Mouse (Mus musculus): ENCODE data around the gene Cmtm7. TPM values are rescaled to one million over a fixed set of nuclear protein-coding genes. Genes with fewer than 3 reads are reported as not detected.

The Cmtm7 gene
- polyA plus RNA-seq, 1 experiment from 2014 or later: 59.5 TPM

- H3K27ac ChIP-seq: no peak overlapping the region
- no peaks in the 10 kb centered on the region for H3K27me3 ChIP-seq
- no peaks in the 10 kb centered on the region for H3K9me3 ChIP-seq (replicated peaks)
- peaks cover 4% of the 10 kb centered on the region; the same call in 1 of the 2 replicates for H3K4me1 ChIP-seq (replicated peaks)
- no peak overlapping the region for H3K4me2 ChIP-seq
- 60% methylated on average over 13 of the region's 13 CpGs for WGBS (ENCODE audit: insufficient replicate concordance)
- H3K9ac ChIP-seq: no peak overlapping the region
- peaks cover 20% of the 10 kb centered on the region; the same call in 1 of the 2 replicates for H3K36me3 ChIP-seq
- no peak overlapping the region for H3K4me3 ChIP-seq (replicated peaks)
- no peak for DNase-seq
- ATAC-seq (ENCODE audit: low read depth): no peak
Measured at GRCm38 (mm10) chr9:114763341-114763740, 18.3 kb downstream of the Cmtm7 start.

- Histone ChIP-seq H3K9me3 (replicated peaks) (no peaks in the 10 kb centered on the region), H3K27me3 (no peaks in the 10 kb centered on the region), H3K36me3 (peaks cover 28% of the 10 kb centered on the region; the same call in 1 of the 2 replicates), H3K4me2 (no peak overlapping the region), H3K4me3 (replicated peaks) (no peak overlapping the region), H3K27ac (no peak overlapping the region), H3K4me1 (replicated peaks) (0 out of 2 replicates have a peak, but pooled peaks cover 6% of the 10 kb centered on the region), H3K9ac (no peak overlapping the region)
- 65% methylated on average over 11 of the region's 11 CpGs for WGBS (ENCODE audit: insufficient replicate concordance)
- ATAC-seq (ENCODE audit: low read depth) (no peak), DNase-seq (no peak)
Measured at GRCm38 (mm10) chr9:114761848-114762247, 19.8 kb downstream of the Cmtm7 start.

- Histone ChIP-seq H3K9me3 (replicated peaks) (no peaks in the 10 kb centered on the region), H3K4me2 (no peak overlapping the region), H3K27ac (no peak overlapping the region), H3K9ac (no peak overlapping the region), H3K4me3 (replicated peaks) (no peak overlapping the region), H3K4me1 (replicated peaks) (0 out of 2 replicates have a peak, but pooled peaks cover 6% of the 10 kb centered on the region), H3K27me3 (no peaks in the 10 kb centered on the region), H3K36me3 (peaks cover 29% of the 10 kb centered on the region; the same call in 1 of the 2 replicates)
- no peak for ATAC-seq (ENCODE audit: low read depth)
- 65% methylated on average over 5 of the region's 5 CpGs for WGBS (ENCODE audit: insufficient replicate concordance)
- DNase-seq: no peak
Measured at GRCm38 (mm10) chr9:114760353-114760752, 21.3 kb downstream of the Cmtm7 start.

- ATAC-seq (ENCODE audit: low read depth): no peak
- no peak overlapping the region for H3K4me2 ChIP-seq
- H3K36me3 ChIP-seq: peaks cover 29% of the 10 kb centered on the region; the same call in 1 of the 2 replicates
- H3K27me3 ChIP-seq: no peaks in the 10 kb centered on the region
- H3K27ac ChIP-seq: no peak overlapping the region
- no peak overlapping the region for H3K4me3 ChIP-seq (replicated peaks)
- WGBS (ENCODE audit: insufficient replicate concordance): 71% methylated on average over 4 of the region's 4 CpGs
- no peak overlapping the region for H3K9ac ChIP-seq
- no peak for DNase-seq
- H3K9me3 ChIP-seq (replicated peaks): no peaks in the 10 kb centered on the region
- 0 out of 2 replicates have a peak, but pooled peaks cover 6% of the 10 kb centered on the region for H3K4me1 ChIP-seq (replicated peaks)
Measured at GRCm38 (mm10) chr9:114759886-114760285, 21.8 kb downstream of the Cmtm7 start.

GRCm38 (mm10) chr9:114758801-114759200 lies 22.9 kb downstream of the Cmtm7 start:
- ATAC-seq (ENCODE audit: low read depth): no peak
- Histone ChIP-seq H3K4me2 (no peak overlapping the region), H3K4me1 (replicated peaks) (0 out of 2 replicates have a peak, but pooled peaks cover 6% of the 10 kb centered on the region), H3K9me3 (replicated peaks) (no peaks in the 10 kb centered on the region), H3K9ac (no peak overlapping the region), H3K4me3 (replicated peaks) (no peak overlapping the region), H3K36me3 (peaks cover 29% of the 10 kb centered on the region; the same call in 1 of the 2 replicates), H3K27me3 (no peaks in the 10 kb centered on the region), H3K27ac (no peak overlapping the region)
- WGBS (ENCODE audit: insufficient replicate concordance): 69% methylated on average over 5 of the region's 5 CpGs
- DNase-seq: no peak

- Histone ChIP-seq H3K27ac (no peak overlapping the region), H3K4me3 (replicated peaks) (no peak overlapping the region), H3K4me2 (no peak overlapping the region), H3K36me3 (peaks cover 29% of the 10 kb centered on the region; the same call in 1 of the 2 replicates), H3K4me1 (replicated peaks) (peaks cover 8% of the 10 kb centered on the region), H3K27me3 (no peaks in the 10 kb centered on the region), H3K9ac (no peak overlapping the region), H3K9me3 (replicated peaks) (no peaks in the 10 kb centered on the region)
- no peak for DNase-seq
- ATAC-seq (ENCODE audit: low read depth): no peak
- WGBS (ENCODE audit: insufficient replicate concordance): 72% methylated on average over 7 of the region's 7 CpGs
Measured at GRCm38 (mm10) chr9:114758272-114758671, 23.4 kb downstream of the Cmtm7 start.

- Histone ChIP-seq H3K9me3 (replicated peaks) (no peaks in the 10 kb centered on the region), H3K9ac (peak overlapping the region; percentile 73), H3K4me1 (replicated peaks) (peaks cover 12% of the 10 kb centered on the region), H3K36me3 (peaks cover 17% of the 10 kb centered on the region), H3K4me3 (replicated peaks) (peak overlapping the region; percentile 67), H3K27me3 (no peaks in the 10 kb centered on the region), H3K4me2 (peak overlapping the region; percentile 85), H3K27ac (peak overlapping the region; percentile 54; the same call in 1 of the 2 replicates)
- 5% methylated on average over 36 of the region's 36 CpGs for WGBS (ENCODE audit: insufficient replicate concordance)
- ATAC-seq (ENCODE audit: low read depth) (peak; percentile 93), DNase-seq (peak; percentile 87)
Measured at GRCm38 (mm10) chr9:114752863-114753484, 28.7 kb downstream of the Cmtm7 start.

- Histone ChIP-seq H3K36me3 (peaks cover 20% of the 10 kb centered on the region), H3K9me3 (replicated peaks) (no peaks in the 10 kb centered on the region), H3K9ac (no peak overlapping the region), H3K27me3 (no peaks in the 10 kb centered on the region), H3K27ac (no peak overlapping the region; the same call in 1 of the 2 replicates), H3K4me3 (replicated peaks) (no peak overlapping the region; the same call in 1 of the 2 replicates), H3K4me2 (peak overlapping the region; percentile 85), H3K4me1 (replicated peaks) (peaks cover 12% of the 10 kb centered on the region)
- ATAC-seq (ENCODE audit: low read depth) (no peak), DNase-seq (no peak)
- 59% methylated on average over 9 of the region's 9 CpGs for WGBS (ENCODE audit: insufficient replicate concordance)
Measured at GRCm38 (mm10) chr9:114752311-114752710, 29.3 kb downstream of the Cmtm7 start.

GRCm38 (mm10) chr9:114751582-114751981 lies 30.1 kb downstream of the Cmtm7 start:
- H3K4me1 ChIP-seq (replicated peaks): peaks cover 12% of the 10 kb centered on the region
- no peak overlapping the region for H3K9ac ChIP-seq
- H3K27me3 ChIP-seq: no peaks in the 10 kb centered on the region
- H3K9me3 ChIP-seq (replicated peaks): no peaks in the 10 kb centered on the region
- no peak overlapping the region for H3K4me3 ChIP-seq (replicated peaks)
- WGBS (ENCODE audit: insufficient replicate concordance): 75% methylated on average over 3 of the region's 3 CpGs
- DNase-seq (no peak), ATAC-seq (ENCODE audit: low read depth) (no peak)
- H3K4me2 ChIP-seq: no peak overlapping the region
- no peak overlapping the region for H3K27ac ChIP-seq
- peaks cover 22% of the 10 kb centered on the region for H3K36me3 ChIP-seq

- DNase-seq (no peak), ATAC-seq (ENCODE audit: low read depth) (no peak)
- Histone ChIP-seq H3K4me3 (replicated peaks) (no peak overlapping the region), H3K9ac (no peak overlapping the region), H3K4me2 (no peak overlapping the region), H3K27me3 (no peaks in the 10 kb centered on the region), H3K9me3 (replicated peaks) (no peaks in the 10 kb centered on the region), H3K36me3 (peaks cover 33% of the 10 kb centered on the region), H3K4me1 (replicated peaks) (peaks cover 15% of the 10 kb centered on the region), H3K27ac (no peak overlapping the region)
- WGBS (ENCODE audit: insufficient replicate concordance): 82% methylated on average over 12 of the region's 12 CpGs
Measured at GRCm38 (mm10) chr9:114747466-114747865, 34.2 kb downstream of the Cmtm7 start.

- peaks cover 16% of the 10 kb centered on the region for H3K4me1 ChIP-seq (replicated peaks)
- ATAC-seq (ENCODE audit: low read depth): no peak
- H3K9me3 ChIP-seq (replicated peaks): no peaks in the 10 kb centered on the region
- 80% methylated on average over 10 of the region's 10 CpGs for whole genome bisulfite sequencing (ENCODE audit: insufficient replicate concordance)
- peaks cover 37% of the 10 kb centered on the region for H3K36me3 ChIP-seq
- H3K4me2 ChIP-seq: no peak overlapping the region
- no peak overlapping the region for H3K9ac ChIP-seq
- no peak overlapping the region for H3K27ac ChIP-seq
- no peak for DNase-seq
- H3K4me3 ChIP-seq (replicated peaks): no peak overlapping the region
- H3K27me3 ChIP-seq: no peaks in the 10 kb centered on the region
Measured at GRCm38 (mm10) chr9:114747012-114747411, 34.6 kb downstream of the Cmtm7 start.

- no peaks in the 10 kb centered on the region for H3K9me3 ChIP-seq (replicated peaks)
- H3K36me3 ChIP-seq: peaks cover 34% of the 10 kb centered on the region
- no peak overlapping the region; the same call in 1 of the 2 replicates for H3K27ac ChIP-seq
- WGBS (ENCODE audit: insufficient replicate concordance): 38% methylated on average over 4 of the region's 4 CpGs
- no peak overlapping the region for H3K4me3 ChIP-seq (replicated peaks)
- H3K27me3 ChIP-seq: no peaks in the 10 kb centered on the region
- peaks cover 16% of the 10 kb centered on the region for H3K4me1 ChIP-seq (replicated peaks)
- no peak overlapping the region for H3K9ac ChIP-seq
- DNase-seq: no peak
- no peak for ATAC-seq (ENCODE audit: low read depth)
- no peak overlapping the region for H3K4me2 ChIP-seq
Measured at GRCm38 (mm10) chr9:114745654-114746053, 36.0 kb downstream of the Cmtm7 start.

All from liver, embryonic 13.5 days (tissue).